Mouse (Mus musculus) thymus, adult 2 months (tissue): ENCODE data around the gene Ube2f.

Experiments used
- CTCF ChIP-seq: fragments of 200-500 bp; IDR thresholded peaks from 2 replicates; pipeline ENCODE4 v1.5.1; 2012; ENCODE audit warnings: mild to moderate bottlenecking, control low read depth, low read length, moderate library complexity, borderline replicate concordance; ENCODE audit not compliant: control insufficient read depth, poor library complexity, insufficient read depth; ENCODE audit errors: extremely low read depth
- POLR2A ChIP-seq: fragments of 200-500 bp; IDR thresholded peaks from 2 replicates; pipeline ENCODE4 v1.6.1; 2012; ENCODE audit warnings: mild to moderate bottlenecking, low read length, control low read depth, moderate library complexity; ENCODE audit not compliant: control insufficient read depth, poor library complexity, insufficient read depth; ENCODE audit errors: extremely low read depth

GRCm38 (mm10) chr1:91206336-91206735 is 43.8 kb upstream of the Ube2f start:
- no peak for TF ChIP-seq CTCF
- no peak for TF ChIP-seq POLR2A
